Mouse (Mus musculus) bone marrow, adult 2 months (tissue): ENCODE results near the gene Prr5.

Experiments
- CTCF ChIP-seq: fragments of 200-500 bp; IDR thresholded peaks from 2 replicates; pipeline ENCODE4 v1.5.1; 2011; ENCODE audit warnings: low read length, control low read depth; ENCODE audit not compliant: control insufficient read depth, insufficient read depth
- POLR2A ChIP-seq: fragments of 200-500 bp; IDR thresholded peaks from 2 replicates; pipeline ENCODE4 v1.6.1; 2011; ENCODE audit warnings: low read depth, mild to moderate bottlenecking, control low read depth, low read length, borderline replicate concordance; ENCODE audit not compliant: control insufficient read depth

- TF ChIP-seq CTCF (no peak), POLR2A (no peak)
Observed at GRCm38 (mm10) chr15:84732425-84732749, 63.0 kb downstream of the Prr5 start.
